Mouse (Mus musculus) forebrain, embryonic 12.5 days (tissue): ENCODE results near the gene Syndig1. TPM values are rescaled to one million over a fixed set of nuclear protein-coding genes. Genes with fewer than 3 reads are reported as not detected.

Experiments
- ATAC-seq: fragments of 200-750 bp; cut with Nextera tagmentation; 2 replicates; pipeline ENCODE4 v1.8.0; 2017; ENCODE audit warnings: moderate TSS enrichment; ENCODE audit not compliant: low FRiP score
- H3K27ac ChIP-seq: fragments of 300-500 bp; sonication (generic); 2 replicates; pipeline ENCODE4 v1.5.1; 2016; ENCODE audit warnings: mild to moderate bottlenecking
- H3K27me3 ChIP-seq: fragments of 300-500 bp; sonication (generic); 2 replicates; pipeline ENCODE4 v1.6.1; 2016; ENCODE audit warnings: mild to moderate bottlenecking
- H3K36me3 ChIP-seq: fragments of 300-500 bp; sonication (generic); replicated peaks from 2 replicates; pipeline ENCODE4 v1.6.1; 2016; ENCODE audit warnings: mild to moderate bottlenecking
- H3K4me1 ChIP-seq: fragments of 300-500 bp; sonication (generic); 2 replicates; pipeline ENCODE4 v1.6.1; 2016
- H3K4me2 ChIP-seq: fragments of 300-500 bp; sonication (generic); 2 replicates; pipeline ENCODE4 v1.6.1; 2016; ENCODE audit warnings: mild to moderate bottlenecking, moderate library complexity
- H3K4me3 ChIP-seq: fragments of 300-500 bp; sonication (generic); replicated peaks from 2 replicates; pipeline ENCODE4 v1.5.1; 2016; ENCODE audit warnings: mild to moderate bottlenecking
- H3K9ac ChIP-seq: fragments of 300-500 bp; sonication (generic); 2 replicates; pipeline ENCODE4 v1.6.1; 2016; ENCODE audit warnings: mild to moderate bottlenecking
- H3K9me3 ChIP-seq: fragments of 300-500 bp; sonication (generic); 2 replicates; pipeline ENCODE4 v1.6.1; 2016
- whole genome bisulfite sequencing: fragments of 180-500 bp; shearing (Covaris S2); methylation state at CpG from one replicate; pipeline ENCODE4 v1.1.7; 2016; 5-methylcytosine and 5-hydroxymethylcytosine counted together
- polyA plus RNA-seq: library from polyadenylated mRNA; unstranded; fragments of >200 nt; fragmentation: Nextera tagmentation; extraction: Ambion mirVana; gene quantifications from 2 replicates; pipeline ENCODE4 v1.2.1, GENCODE M21; 2016

The Syndig1 gene
- polyA plus RNA-seq, 1 experiment from 2014 or later, result 8.1 TPM

DNA sequence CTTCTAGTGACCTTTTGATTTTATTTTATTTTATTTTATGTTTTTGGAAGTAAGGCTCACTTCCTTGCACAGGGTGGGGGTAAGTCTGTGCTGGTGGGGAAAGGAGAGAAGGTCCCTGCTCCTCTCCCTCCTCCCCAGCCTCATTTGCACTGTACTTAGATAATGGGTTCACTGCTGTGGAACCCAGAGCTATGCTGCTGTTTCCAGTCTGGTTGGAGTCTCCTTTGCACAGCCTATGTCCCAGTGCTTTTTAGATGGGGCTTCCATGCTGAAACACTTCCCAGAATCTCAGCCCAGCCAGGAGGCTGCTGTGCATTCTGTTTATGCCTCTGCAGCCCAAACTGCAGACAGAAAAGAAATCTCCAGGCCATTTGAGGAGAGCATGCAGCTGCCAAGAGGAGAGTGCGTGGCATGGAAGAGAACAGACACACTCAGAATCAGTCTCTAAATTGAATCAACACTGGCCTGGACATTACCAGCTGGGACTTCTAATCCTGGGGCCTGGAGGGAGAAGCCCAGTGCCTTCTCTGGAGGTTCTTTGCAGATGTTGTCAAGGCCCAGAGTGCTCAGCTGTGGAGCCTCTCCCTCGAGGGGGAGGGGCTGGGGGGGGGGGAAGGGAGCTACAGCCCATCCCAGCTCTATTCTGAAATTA, 104.4 kb downstream of the Syndig1 start:
- no peak overlapping the region for H3K27ac ChIP-seq
- H3K27me3 ChIP-seq, result no peaks in the 10 kb centered on the region
- H3K4me3 ChIP-seq, result no peak overlapping the region
- no peak overlapping the region for H3K9ac ChIP-seq
- H3K9me3 ChIP-seq, result no peaks in the 10 kb centered on the region
- H3K4me1 ChIP-seq, result peaks cover 14% of the 10 kb centered on the region; the same call in 1 of the 2 replicates
- ATAC-seq, result no peak
- WGBS, result 49% methylated on average over 2 of the region's 2 CpGs
- H3K36me3 ChIP-seq, result no peaks in the 10 kb centered on the region
- no peak overlapping the region for H3K4me2 ChIP-seq

GRCm38 (mm10) chr2:149934139-149934538, 105.1 kb downstream of the Syndig1 start:
- Histone ChIP-seq H3K36me3 (no peaks in the 10 kb centered on the region), H3K4me1 (peaks cover 14% of the 10 kb centered on the region; the same call in 1 of the 2 replicates), H3K27ac (no peak overlapping the region), H3K9me3 (no peaks in the 10 kb centered on the region), H3K27me3 (no peaks in the 10 kb centered on the region), H3K9ac (no peak overlapping the region), H3K4me2 (no peak overlapping the region), H3K4me3 (no peak overlapping the region)
- no peak for ATAC-seq
- 8% methylated on average over 4 of the region's 4 CpGs for WGBS

- peaks cover 8% of the 10 kb centered on the region; the same call in 1 of the 2 replicates for H3K4me1 ChIP-seq
- no peaks in the 10 kb centered on the region for H3K27me3 ChIP-seq
- H3K4me3 ChIP-seq, result no peak overlapping the region
- no peak overlapping the region for H3K27ac ChIP-seq
- H3K9me3 ChIP-seq, result no peaks in the 10 kb centered on the region
- no peaks in the 10 kb centered on the region for H3K36me3 ChIP-seq
- 77% methylated on average over 4 of the region's 4 CpGs for WGBS
- H3K9ac ChIP-seq, result no peak overlapping the region
- H3K4me2 ChIP-seq, result no peak overlapping the region
- no peak for ATAC-seq
Measured at GRCm38 (mm10) chr2:149938829-149939228, 109.8 kb downstream of the Syndig1 start.

GRCm38 (mm10) chr2:149939586-149939985, 110.6 kb downstream of the Syndig1 start:
- H3K36me3 ChIP-seq, result no peaks in the 10 kb centered on the region
- no peak for ATAC-seq
- H3K27ac ChIP-seq, result no peak overlapping the region
- H3K9me3 ChIP-seq, result no peaks in the 10 kb centered on the region
- peaks cover 3% of the 10 kb centered on the region; the same call in 1 of the 2 replicates for H3K4me1 ChIP-seq
- no peak overlapping the region for H3K4me3 ChIP-seq
- no peak overlapping the region for H3K4me2 ChIP-seq
- no peak overlapping the region for H3K9ac ChIP-seq
- WGBS, result 35% methylated on average over 2 of the region's 2 CpGs
- H3K27me3 ChIP-seq, result no peaks in the 10 kb centered on the region

DNA sequence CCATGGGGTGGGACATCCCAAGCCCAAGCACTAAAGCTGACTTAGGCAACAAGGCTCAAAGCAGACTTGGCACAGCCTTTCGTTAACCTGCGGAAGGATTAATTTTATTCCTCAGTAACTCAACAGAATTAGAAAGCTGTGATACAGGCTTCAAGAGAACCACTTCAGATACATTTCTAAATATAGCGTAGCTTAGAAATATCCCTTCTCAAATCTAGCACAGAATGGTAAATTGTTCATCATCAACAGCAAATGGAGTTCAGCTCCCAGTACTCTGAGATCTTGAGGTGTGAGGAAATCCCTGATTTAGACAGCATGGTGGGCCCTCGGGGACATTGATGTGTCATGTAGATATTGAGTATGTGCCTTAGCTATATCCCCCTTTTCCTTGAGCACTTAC, 121.6 kb downstream of the Syndig1 start:
- no peak overlapping the region for H3K9ac ChIP-seq
- H3K4me3 ChIP-seq, result no peak overlapping the region
- ATAC-seq, result no peak
- no peaks in the 10 kb centered on the region for H3K27me3 ChIP-seq
- WGBS, result 86% methylated on average over 4 of the region's 4 CpGs
- H3K27ac ChIP-seq, result no peak overlapping the region
- H3K4me1 ChIP-seq, result no peaks in the 10 kb centered on the region
- no peak overlapping the region for H3K4me2 ChIP-seq
- H3K9me3 ChIP-seq, result no peaks in the 10 kb centered on the region
- no peaks in the 10 kb centered on the region for H3K36me3 ChIP-seq

DNA sequence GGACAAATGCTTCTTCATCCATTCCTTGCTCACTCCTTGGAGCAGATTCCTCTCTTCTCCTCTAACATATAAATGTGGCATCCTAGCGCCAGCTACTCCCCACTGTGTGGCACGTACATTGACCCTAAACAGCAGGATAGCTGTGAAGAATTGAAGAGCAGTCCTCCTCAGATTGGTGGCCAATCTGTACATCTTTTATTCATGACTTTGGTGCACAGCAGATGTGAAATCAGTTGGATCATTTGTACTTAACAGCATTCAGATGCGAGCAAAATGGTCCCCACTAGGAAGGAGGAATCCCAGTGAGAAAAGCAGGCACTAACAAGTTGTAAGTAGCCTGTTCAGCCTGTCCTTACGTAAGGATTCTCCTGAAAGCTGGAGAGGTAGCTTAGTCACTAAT, 142.0 kb downstream of the Syndig1 start:
- Histone ChIP-seq H3K4me2 (no peak overlapping the region), H3K4me3 (no peak overlapping the region), H3K9ac (no peak overlapping the region), H3K27ac (0 out of 2 replicates have a peak overlapping the region, but pooled peaks have one; percentile 8), H3K9me3 (no peaks in the 10 kb centered on the region), H3K4me1 (0 out of 2 replicates have a peak, but pooled peaks cover 6% of the 10 kb centered on the region), H3K36me3 (no peaks in the 10 kb centered on the region), H3K27me3 (no peaks in the 10 kb centered on the region)
- peak; percentile 68 for ATAC-seq
- 57% methylated on average over 4 of the region's 4 CpGs for WGBS

DNA sequence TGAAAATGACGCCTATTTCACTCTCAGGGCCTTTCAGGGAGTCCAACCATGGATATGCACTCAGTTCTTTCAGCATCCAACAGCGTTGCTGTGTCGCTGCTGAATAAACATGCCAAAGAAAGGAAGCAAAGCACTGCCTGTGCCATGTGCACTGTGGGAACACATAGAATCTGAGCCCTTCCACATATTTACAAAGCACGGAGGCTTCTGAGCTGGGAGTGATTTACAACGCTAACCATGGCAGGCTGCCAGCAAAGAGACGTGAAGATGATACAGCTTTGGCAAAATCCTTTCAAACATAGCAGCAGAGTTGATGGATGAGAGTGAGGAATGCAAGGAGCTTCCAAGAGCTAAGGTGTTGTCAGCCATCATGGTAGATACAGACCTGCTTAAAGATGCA, 144.6 kb downstream of the Syndig1 start:
- Histone ChIP-seq H3K36me3 (no peaks in the 10 kb centered on the region), H3K27me3 (no peaks in the 10 kb centered on the region), H3K4me3 (no peak overlapping the region), H3K27ac (no peak overlapping the region), H3K4me1 (0 out of 2 replicates have a peak, but pooled peaks cover 6% of the 10 kb centered on the region), H3K9me3 (no peaks in the 10 kb centered on the region), H3K9ac (no peak overlapping the region), H3K4me2 (no peak overlapping the region)
- ATAC-seq, result no peak
- WGBS, result 79% methylated on average over 6 of the region's 6 CpGs

DNA sequence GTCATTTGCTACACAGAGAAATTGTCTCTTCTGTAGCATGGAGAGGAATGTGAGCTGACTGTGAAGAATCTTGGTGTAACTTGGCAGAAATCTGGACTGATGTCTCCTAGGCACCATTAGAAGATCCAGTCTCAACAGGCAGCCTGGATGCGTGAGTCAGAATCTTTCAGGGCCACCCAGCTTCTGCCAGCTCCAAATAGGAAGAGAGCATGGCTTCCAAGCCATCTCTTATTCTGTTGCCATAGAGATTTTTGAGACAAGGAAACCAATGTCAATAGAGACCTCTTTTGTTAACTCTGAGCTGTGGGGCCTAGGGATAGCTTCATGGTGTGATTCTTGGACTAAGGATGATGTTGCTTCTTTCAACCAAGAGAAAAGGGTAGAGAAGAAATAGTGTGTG, 151.4 kb downstream of the Syndig1 start:
- no peak for ATAC-seq
- no peak overlapping the region for H3K4me2 ChIP-seq
- 81% methylated on average over 1 of the region's 1 CpGs for WGBS
- H3K27me3 ChIP-seq, result no peaks in the 10 kb centered on the region
- no peak overlapping the region for H3K4me3 ChIP-seq
- H3K36me3 ChIP-seq, result no peaks in the 10 kb centered on the region
- H3K9me3 ChIP-seq, result no peaks in the 10 kb centered on the region
- H3K27ac ChIP-seq, result no peak overlapping the region
- no peak overlapping the region for H3K9ac ChIP-seq
- H3K4me1 ChIP-seq, result no peaks in the 10 kb centered on the region; the same call in 1 of the 2 replicates

- ATAC-seq, result no peak
- Histone ChIP-seq H3K4me2 (no peak overlapping the region), H3K27me3 (no peaks in the 10 kb centered on the region), H3K9ac (no peak overlapping the region), H3K4me1 (no peaks in the 10 kb centered on the region; the same call in 1 of the 2 replicates), H3K9me3 (no peaks in the 10 kb centered on the region), H3K4me3 (no peak overlapping the region), H3K27ac (no peak overlapping the region), H3K36me3 (no peaks in the 10 kb centered on the region)
Measured at GRCm38 (mm10) chr2:149982466-149982865, 153.5 kb downstream of the Syndig1 start.

- Histone ChIP-seq H3K4me2 (no peak overlapping the region), H3K36me3 (no peaks in the 10 kb centered on the region), H3K9ac (no peak overlapping the region), H3K4me1 (no peaks in the 10 kb centered on the region; the same call in 1 of the 2 replicates), H3K27me3 (no peaks in the 10 kb centered on the region), H3K27ac (no peak overlapping the region), H3K9me3 (no peaks in the 10 kb centered on the region), H3K4me3 (no peak overlapping the region)
- WGBS, result 67% methylated on average over 1 of the region's 1 CpGs
- ATAC-seq, result no peak
Measured at GRCm38 (mm10) chr2:149983107-149983506, 154.1 kb downstream of the Syndig1 start.

DNA sequence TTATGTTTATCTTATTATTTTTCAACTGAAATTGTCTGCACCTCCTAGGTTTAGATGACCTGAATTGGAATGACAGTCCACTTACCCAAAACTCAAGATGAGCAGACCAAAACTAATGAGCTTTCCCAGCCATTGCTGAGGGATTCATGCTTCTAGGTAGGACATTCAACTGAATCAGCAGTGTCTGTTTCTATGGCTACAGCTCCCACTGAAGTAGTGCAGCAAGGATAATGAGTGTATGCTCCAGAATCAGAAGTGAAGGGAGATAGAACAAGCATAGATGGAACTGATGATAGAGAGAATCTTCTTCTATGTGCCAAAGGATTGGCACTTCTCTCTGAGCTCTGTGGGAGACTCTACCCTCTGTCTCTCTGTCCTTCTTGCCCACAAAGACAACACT, 158.6 kb downstream of the Syndig1 start:
- Histone ChIP-seq H3K36me3 (no peaks in the 10 kb centered on the region), H3K9me3 (no peaks in the 10 kb centered on the region), H3K27me3 (no peaks in the 10 kb centered on the region), H3K4me3 (no peak overlapping the region), H3K27ac (no peak overlapping the region), H3K4me2 (no peak overlapping the region), H3K9ac (no peak overlapping the region), H3K4me1 (no peaks in the 10 kb centered on the region)
- ATAC-seq, result no peak

- H3K9me3 ChIP-seq, result no peaks in the 10 kb centered on the region
- ATAC-seq, result no peak
Measured at GRCm38 (mm10) chr2:149991506-149991905, 162.5 kb downstream of the Syndig1 start.

DNA sequence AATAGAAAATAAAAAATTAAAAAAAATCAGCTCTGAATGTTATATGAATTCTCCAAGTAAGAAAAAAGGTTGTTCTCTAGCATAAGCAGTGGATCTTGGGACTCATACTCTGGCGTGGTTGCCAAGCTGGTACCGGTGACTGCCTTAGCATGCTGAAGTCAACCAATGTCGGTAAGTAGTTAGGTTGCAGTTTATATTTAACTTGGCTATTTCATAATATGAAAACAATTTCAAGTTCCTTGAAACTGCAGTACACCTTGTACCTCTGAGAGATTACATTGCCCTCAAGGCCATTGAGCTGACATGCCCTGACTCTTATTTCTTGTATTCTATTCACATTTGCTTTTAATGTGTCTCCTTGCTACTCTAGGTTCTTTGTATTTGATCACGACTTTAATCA, 163.9 kb downstream of the Syndig1 start:
- ATAC-seq, result no peak
- WGBS, result 93% methylated on average over 4 of the region's 4 CpGs
- H3K27me3 ChIP-seq, result no peaks in the 10 kb centered on the region
- H3K4me2 ChIP-seq, result no peak overlapping the region
- H3K4me1 ChIP-seq, result no peaks in the 10 kb centered on the region; the same call in 1 of the 2 replicates
- H3K9ac ChIP-seq, result no peak overlapping the region
- no peaks in the 10 kb centered on the region for H3K36me3 ChIP-seq
- H3K4me3 ChIP-seq, result no peak overlapping the region
- H3K9me3 ChIP-seq, result no peaks in the 10 kb centered on the region
- H3K27ac ChIP-seq, result no peak overlapping the region

More at GRCm38 (mm10) chr2:149991506-149991905, 162.5 kb downstream of the Syndig1 start:
- Histone ChIP-seq H3K4me1 (no peaks in the 10 kb centered on the region), H3K27ac (no peak overlapping the region), H3K9ac (no peak overlapping the region), H3K4me2 (no peak overlapping the region), H3K36me3 (no peaks in the 10 kb centered on the region), H3K27me3 (no peaks in the 10 kb centered on the region), H3K4me3 (no peak overlapping the region)
- WGBS, result 33% methylated on average over 2 of the region's 2 CpGs
